Mouse (Mus musculus) E14TG2a.4 (cell line): Measurements from ENCODE around the gene Synrg.
A peak's percentile ranks its signal among the peaks of the same experiment; 100 is the strongest.

ENCODE experiments used
- CTCF ChIP-seq: conservative IDR thresholded peaks from 2 replicates; pipeline ENCODE4 v1.5.1; 2014; ENCODE audit warnings: low read length
- NANOG ChIP-seq: IDR thresholded peaks from 2 replicates; pipeline ENCODE4 v1.6.1; 2014; ENCODE audit warnings: borderline replicate concordance, low read length, mixed read lengths
- POU5F1 ChIP-seq: IDR thresholded peaks from 2 replicates; pipeline ENCODE4 v1.6.1; 2014; ENCODE audit warnings: low read length, borderline replicate concordance

GRCm38 (mm10) chr11:84001257-84001656 is 37.0 kb downstream of the Synrg start:
- TF ChIP-seq CTCF (peak; percentile 22), POU5F1 (no peak), NANOG (no peak)
